Mouse (Mus musculus): ENCODE results near the gene Cfap61. TPM values are rescaled to one million over a fixed set of nuclear protein-coding genes. Genes with fewer than 3 reads are reported as not detected.

Cfap61 gene
- total and polyA plus RNA-seq, 3 experiments = 0.13 TPM; not detected in 2

- no peak overlapping the region for H3K4me3 ChIP-seq (ENCODE audit: control insufficient read depth in 1 of 2, insufficient read depth in 1 of 2, low read depth in 2 of 2, low read length in 2 of 2)
- no peak for TF ChIP-seq MEF2A (IDR thresholded peaks at IDR 0.05; ENCODE audit: extremely low read depth, insufficient replicate concordance, low read depth, low read length, poor library complexity, severe bottlenecking)
- no peak for TF ChIP-seq ETS1 (IDR thresholded peaks at IDR 0.05; ENCODE audit: low read depth, low read length)
- TF ChIP-seq TCF12 (IDR thresholded peaks at IDR 0.05; ENCODE audit: low read depth, low read length) = no peak
- no peak for TF ChIP-seq CHD2 (IDR thresholded peaks at IDR 0.05; ENCODE audit: low read length)
- TF ChIP-seq JUND (IDR thresholded peaks at IDR 0.05; ENCODE audit: low read depth, low read length) = no peak
- TF ChIP-seq ZC3H11A (IDR thresholded peaks at IDR 0.05; ENCODE audit: low read depth, low read length) = no peak
- TF ChIP-seq ELF1 (IDR thresholded peaks at IDR 0.05; ENCODE audit: low read depth, low read length) = no peak
- TF ChIP-seq SMC3 (IDR thresholded peaks at IDR 0.05; ENCODE audit: low read depth, low read length) = no peak
- no peak for TF ChIP-seq POLR2AphosphoS2 (IDR thresholded peaks at IDR 0.05; ENCODE audit: low read length)
- no peak for TF ChIP-seq ZNF384 (IDR thresholded peaks at IDR 0.05; ENCODE audit: low read depth, low read length)
- TF ChIP-seq EP300 (IDR thresholded peaks at IDR 0.05; ENCODE audit: low read depth in 1 of 2, low read length in 2 of 2) = no peak
- no peak for TF ChIP-seq USF2 (IDR thresholded peaks at IDR 0.05; ENCODE audit: borderline replicate concordance in 1 of 2, insufficient read depth in 1 of 2, low read depth in 1 of 2, low read length in 2 of 2)
- no peak for TF ChIP-seq BHLHE40 (IDR thresholded peaks at IDR 0.05; ENCODE audit: borderline replicate concordance, low read depth, low read length)
- no peak for TF ChIP-seq MAFK (IDR thresholded peaks at IDR 0.05; ENCODE audit: borderline replicate concordance, low read depth, low read length)
- TF ChIP-seq CTCF (IDR thresholded peaks at IDR 0.05 in 2 of 3, conservative IDR thresholded peaks at IDR 0.05 in 1 of 3; ENCODE audit: control insufficient read depth in 1 of 3, insufficient read depth in 1 of 3, low read depth in 2 of 3, low read length in 3 of 3, poor library complexity in 1 of 3, severe bottlenecking in 1 of 3) = no peak
- no peak for TF ChIP-seq E2F4 (IDR thresholded peaks at IDR 0.05; ENCODE audit: borderline replicate concordance, low read depth, low read length)
- no peaks in the 10 kb centered on the region for H3K4me1 ChIP-seq (ENCODE audit: control insufficient read depth in 1 of 2, insufficient read depth in 2 of 2, low read length in 2 of 2)
- H3K79me2 ChIP-seq (ENCODE audit: control insufficient read depth, insufficient read depth, low read length, poor library complexity) = no peaks in the 10 kb centered on the region
- no peak overlapping the region for H3K9ac ChIP-seq (ENCODE audit: control insufficient read depth, low read depth, low read length, poor library complexity, severe bottlenecking)
- no peaks in the 10 kb centered on the region for H3K36me3 ChIP-seq (ENCODE audit: control insufficient read depth in 1 of 2, insufficient read depth in 2 of 2, low read length in 2 of 2)
- H3K9me3 ChIP-seq (replicated peaks; ENCODE audit: insufficient read depth, low read length) = no peaks in the 10 kb centered on the region
- DNase-seq (ENCODE audit: low read depth, low spot score) = no peak
- H3K27me3 ChIP-seq (ENCODE audit: control insufficient read depth in 1 of 2, insufficient read depth in 2 of 2, low read length in 2 of 2) = no peaks in the 10 kb centered on the region
- H3K27ac ChIP-seq (ENCODE audit: control insufficient read depth, low read depth, low read length) = no peak overlapping the region
These were observed 287.9 kb downstream of the Cfap61 start for GRCm38 (mm10) chr2:146222279-146223175.

GRCm38 (mm10) chr2:146223176-146223905 lies 288.8 kb downstream of the Cfap61 start:
- no peaks in the 10 kb centered on the region for H3K79me2 ChIP-seq (ENCODE audit: control insufficient read depth, insufficient read depth, low read length, poor library complexity)
- no peaks in the 10 kb centered on the region for H3K36me3 ChIP-seq (ENCODE audit: control insufficient read depth in 1 of 2, insufficient read depth in 2 of 2, low read length in 2 of 2)
- DNase-seq (ENCODE audit: low read depth, low spot score) = no peak
- H3K9me3 ChIP-seq (replicated peaks; ENCODE audit: insufficient read depth, low read length) = no peaks in the 10 kb centered on the region
- H3K4me3 ChIP-seq (ENCODE audit: control insufficient read depth in 1 of 2, insufficient read depth in 1 of 2, low read depth in 2 of 2, low read length in 2 of 2) = no peak overlapping the region
- H3K4me1 ChIP-seq (ENCODE audit: control insufficient read depth in 1 of 2, insufficient read depth in 2 of 2, low read length in 2 of 2) = no peaks in the 10 kb centered on the region
- no peak overlapping the region for H3K27ac ChIP-seq (ENCODE audit: control insufficient read depth, low read depth, low read length)
- H3K27me3 ChIP-seq (ENCODE audit: control insufficient read depth in 1 of 2, insufficient read depth in 2 of 2, low read length in 2 of 2) = no peaks in the 10 kb centered on the region
- TF ChIP-seq USF1 (IDR thresholded peaks at IDR 0.05; ENCODE audit: low read depth, low read length) (no peak), KAT2A (conservative IDR thresholded peaks at IDR 0.05; ENCODE audit: low read depth, low read length) (no peak), SMC3 (IDR thresholded peaks at IDR 0.05; ENCODE audit: low read depth, low read length) (no peak), TCF12 (IDR thresholded peaks at IDR 0.05; ENCODE audit: low read depth, low read length) (no peak), CTCF (IDR thresholded peaks at IDR 0.05 in 2 of 3, conservative IDR thresholded peaks at IDR 0.05 in 1 of 3; ENCODE audit: control insufficient read depth in 1 of 3, insufficient read depth in 1 of 3, low read depth in 2 of 3, low read length in 3 of 3, poor library complexity in 1 of 3, severe bottlenecking in 1 of 3) (no peak), HCFC1 (IDR thresholded peaks at IDR 0.05; ENCODE audit: low read depth, low read length) (no peak)
- no peak overlapping the region for H3K9ac ChIP-seq (ENCODE audit: control insufficient read depth, low read depth, low read length, poor library complexity, severe bottlenecking)

Measured in MEL (cell line).